Mouse (Mus musculus) embryo, embryonic 10.5 days (tissue): ENCODE results near the gene Herc6.

Experiments
- DNase-seq: peaks from one replicate; pipeline ENCODE4 v3.0.0-alpha.2; 2015; ENCODE audit warnings: low spot score

Gene Herc6

GRCm38 (mm10) chr6:57581595-57581994 is 795 bp downstream of the Herc6 start:
- DNase-seq: no peak

GRCm38 (mm10) chr6:57582356-57582755 is 1.6 kb downstream of the Herc6 start:
- no peak for DNase-seq

GRCm38 (mm10) chr6:57605546-57606307 is 24.9 kb downstream of the Herc6 start:
- no peak for DNase-seq

DNA sequence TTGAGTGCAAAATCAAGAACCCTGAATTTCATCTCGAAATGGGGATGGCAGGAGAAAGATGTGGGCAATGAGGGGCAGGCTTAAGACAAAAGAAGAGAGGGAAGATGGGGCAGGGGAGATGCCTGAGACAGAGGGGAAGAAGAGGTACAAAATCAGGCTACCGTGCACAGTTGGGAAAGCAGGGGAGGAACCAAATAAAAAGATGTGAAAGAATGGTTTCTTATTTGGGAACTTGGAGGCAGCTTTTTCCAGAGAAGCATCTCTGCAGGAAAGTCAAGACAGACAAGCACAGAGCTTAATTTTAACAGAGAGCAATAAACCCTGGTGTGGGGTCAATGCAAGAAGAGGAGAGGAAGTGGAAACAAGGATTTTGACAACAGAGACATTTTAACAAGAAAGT is 27.2 kb downstream of the Herc6 start:
- DNase-seq: no peak

GRCm38 (mm10) chr6:57609631-57610030 is 28.8 kb downstream of the Herc6 start:
- DNase-seq: peak; percentile 9

DNA sequence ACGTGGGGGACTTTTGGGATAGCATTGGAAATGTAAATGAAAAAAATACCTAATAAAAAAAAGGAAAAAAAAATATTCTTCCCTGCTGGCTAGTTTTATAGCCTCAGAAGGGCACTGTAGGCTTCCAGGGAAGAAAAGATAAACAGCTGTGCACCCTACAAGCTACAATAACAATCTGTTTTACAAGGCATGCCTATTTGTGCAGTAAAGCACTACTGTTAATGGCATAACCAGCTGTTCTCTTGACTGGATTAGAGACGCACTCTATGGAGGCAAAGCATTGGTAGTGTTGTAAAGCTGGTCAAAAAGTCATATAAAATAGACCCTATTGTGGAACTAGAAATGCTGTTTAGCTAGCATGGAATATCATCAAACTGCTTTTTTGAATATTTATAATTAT is 35.0 kb downstream of the Herc6 start:
- no peak for DNase-seq

DNA sequence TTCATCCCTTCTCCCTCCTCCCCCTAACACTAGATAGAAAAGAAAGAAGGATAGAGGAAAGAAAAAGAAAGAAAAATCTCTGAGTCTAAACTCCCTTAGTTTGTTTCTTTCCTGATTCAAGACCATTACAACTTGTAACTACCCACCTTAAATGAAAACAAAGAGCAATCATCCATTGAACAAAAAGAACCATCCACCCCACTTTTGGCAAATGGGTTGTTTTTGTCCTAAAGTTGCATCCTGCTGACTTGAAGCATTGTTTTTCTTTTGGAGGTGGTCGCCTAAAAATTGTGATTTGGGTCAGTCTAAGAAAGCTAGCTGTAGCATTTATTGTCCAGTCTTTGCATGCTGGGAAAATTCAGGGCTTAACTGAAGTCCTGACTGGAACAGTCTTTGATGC is 58.7 kb downstream of the Herc6 start:
- DNase-seq: no peak

GRCm38 (mm10) chr6:57641789-57642188 is 61.0 kb downstream of the Herc6 start:
- DNase-seq: peak; percentile 6

GRCm38 (mm10) chr6:57647256-57647655 is 66.5 kb downstream of the Herc6 start:
- no peak for DNase-seq

DNA sequence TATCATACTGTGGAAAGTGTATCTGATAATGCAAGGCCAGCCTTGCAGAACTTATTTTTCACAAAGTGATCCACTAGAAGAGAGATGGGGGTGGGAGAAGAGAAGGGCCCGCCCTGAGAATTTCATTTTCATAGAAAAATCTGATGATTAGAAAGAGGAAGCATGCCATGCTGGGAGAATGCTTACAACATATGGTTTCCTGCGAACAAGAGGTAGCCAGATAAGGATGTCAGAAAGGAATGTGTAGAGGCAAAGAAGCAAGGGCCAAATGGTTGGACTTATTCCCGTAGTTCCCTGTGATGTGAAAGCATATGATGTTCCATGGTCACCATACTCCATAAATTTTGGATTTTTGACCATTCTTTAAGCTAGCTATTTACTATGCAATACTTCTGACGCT is 80.5 kb downstream of the Herc6 start:
- no peak for DNase-seq

GRCm38 (mm10) chr6:57684156-57684555 is 103.4 kb downstream of the Herc6 start:
- no peak for DNase-seq

DNA sequence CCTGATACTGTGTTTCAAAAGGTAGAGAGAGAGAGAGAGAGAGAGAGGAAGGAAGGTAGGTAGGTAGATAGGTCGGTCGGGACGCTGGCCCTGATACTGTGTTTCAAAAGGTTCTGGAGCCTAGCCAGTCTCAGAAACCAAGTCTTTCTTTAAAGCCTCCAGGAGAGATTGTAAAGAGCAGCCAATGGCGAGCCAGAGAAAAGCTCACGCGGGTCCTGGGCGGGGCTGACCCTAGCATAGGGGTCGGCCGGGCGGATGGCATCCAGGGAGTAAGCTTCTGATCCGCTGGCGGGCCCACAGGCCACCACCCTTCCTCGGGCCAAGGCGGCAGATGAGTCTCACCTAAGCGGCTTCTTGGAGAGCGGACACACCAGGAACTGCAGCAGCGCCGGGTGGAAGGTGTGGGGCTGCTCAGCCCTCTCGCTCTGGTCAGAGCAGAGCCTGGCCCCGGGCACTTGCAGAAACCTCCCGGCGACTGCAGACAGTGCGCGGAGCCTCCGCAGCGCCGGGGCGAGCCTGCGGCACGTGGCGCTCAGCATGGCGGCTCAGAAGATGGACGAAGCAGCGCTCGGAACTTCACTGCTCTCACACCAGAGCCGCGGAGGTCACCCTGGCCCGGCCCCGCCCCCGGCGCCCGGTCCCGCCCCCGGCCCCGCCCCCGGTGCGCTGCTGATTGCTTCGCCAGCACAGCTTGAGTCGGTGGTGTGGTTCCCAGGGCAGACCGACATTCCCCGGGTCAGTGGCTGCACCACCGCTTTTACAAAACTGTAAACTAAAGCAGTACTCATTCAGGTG is 110.9 kb downstream of the Herc6 start, which contains the start of gene Pyurf:
Gene Pyurf (minus strand): TSS at position 612 of the 795 bp plus-strand sequence.
- peak; percentile 93 for DNase-seq

- no peak for DNase-seq
These were observed 112.3 kb downstream of the Herc6 start for GRCm38 (mm10) chr6:57693116-57693515.

- peak; percentile 5 for DNase-seq
These were observed 120.9 kb downstream of the Herc6 start for GRCm38 (mm10) chr6:57701686-57702085.

DNA sequence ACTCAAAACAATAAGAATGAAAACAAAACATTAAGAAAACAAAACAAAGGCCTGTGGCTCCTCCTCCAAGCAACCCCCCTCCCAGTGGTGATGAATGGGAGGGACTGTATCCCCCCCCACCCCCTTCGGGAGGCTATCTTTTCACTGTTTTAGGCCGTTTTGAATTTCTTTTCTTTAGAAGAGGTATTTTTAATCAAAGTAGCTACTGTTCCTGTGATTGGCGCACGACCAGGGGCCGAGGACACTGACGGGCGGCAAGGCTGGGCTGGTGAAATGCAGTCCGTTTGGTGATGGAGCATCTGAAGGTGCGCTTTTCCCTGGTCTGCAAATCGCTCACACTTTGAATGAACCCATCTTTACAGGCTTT is 121.6 kb downstream of the Herc6 start, which contains the start of gene Lancl2:
Gene Lancl2 (plus strand): TSS at position 165 of the 367 bp plus-strand sequence.
- no peak for DNase-seq

GRCm38 (mm10) chr6:57702743-57703499 is 122.1 kb downstream of the Herc6 start:
- peak; percentile 95 for DNase-seq

- DNase-seq: peak; percentile 27
These were observed 122.9 kb downstream of the Herc6 start for GRCm38 (mm10) chr6:57703703-57704102.

GRCm38 (mm10) chr6:57706721-57707120 is 125.9 kb downstream of the Herc6 start:
- no peak for DNase-seq

DNA sequence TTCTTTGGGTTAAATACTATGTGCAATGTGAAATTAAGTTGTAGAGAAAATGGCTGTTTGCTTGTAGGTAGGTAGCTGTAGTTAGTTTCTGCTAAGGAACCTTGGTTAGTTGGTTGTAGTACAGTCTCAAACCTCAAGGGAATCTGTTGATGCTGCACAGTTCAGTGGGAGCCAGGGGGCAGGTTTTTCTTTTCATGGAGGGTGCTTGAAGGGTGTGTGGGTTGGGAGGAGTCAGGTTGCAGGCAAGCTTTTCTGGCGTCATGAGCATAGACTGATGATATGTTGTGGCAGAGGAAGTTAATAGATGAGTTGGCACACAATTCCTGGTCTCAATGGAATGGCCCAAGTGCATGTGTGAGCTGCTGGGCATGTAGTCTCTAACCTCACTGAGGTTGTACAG is 130.9 kb downstream of the Herc6 start:
- no peak for DNase-seq
